Mouse (Mus musculus) embryo, embryonic 10.5 days (tissue): ENCODE measurements around the gene Gpr82.

Source experiments
- DNase-seq: peaks from one replicate; pipeline ENCODE4 v3.0.0-alpha.2; 2015; ENCODE audit warnings: low spot score

The Gpr82 gene

DNA sequence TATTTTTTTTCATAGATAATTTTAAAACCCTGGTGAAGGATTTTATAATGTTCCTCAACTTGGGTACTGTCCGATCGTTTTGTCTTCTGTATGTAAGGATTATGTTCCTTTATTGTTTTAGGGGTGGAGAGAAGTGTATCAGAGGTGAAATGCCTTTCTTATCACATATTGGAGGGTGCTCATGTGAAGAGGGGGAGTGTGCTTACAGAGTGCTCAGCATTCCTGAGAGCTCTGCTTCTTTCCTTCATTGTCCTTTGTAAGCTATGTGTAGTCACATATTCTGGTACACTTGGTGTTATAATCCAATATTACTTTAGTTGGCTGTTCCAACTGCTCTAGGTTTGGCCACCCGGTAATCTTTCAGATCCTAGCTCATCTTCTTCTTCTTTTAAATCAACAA, 39.5 kb downstream of the Gpr82 start:
- DNase-seq, result no peak

DNA sequence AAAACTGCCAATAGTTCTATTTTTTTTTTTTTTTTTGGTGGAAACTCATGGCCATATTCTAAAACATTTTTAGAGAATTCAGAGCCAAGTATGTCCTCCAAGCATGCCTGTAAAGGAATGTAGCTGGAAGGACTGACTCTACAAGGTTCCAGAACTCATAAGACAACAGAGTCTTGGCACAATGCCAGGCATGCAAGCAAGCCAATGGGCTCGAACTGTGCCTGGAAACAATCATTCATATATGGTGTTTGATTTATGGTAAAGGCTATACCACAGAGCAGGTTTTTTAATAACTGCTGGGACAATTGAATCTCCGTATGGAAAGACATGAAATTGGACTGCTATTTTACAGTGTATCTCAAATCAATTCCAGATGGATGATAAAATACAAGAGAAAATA, 43.9 kb downstream of the Gpr82 start:
- no peak for DNase-seq

DNA sequence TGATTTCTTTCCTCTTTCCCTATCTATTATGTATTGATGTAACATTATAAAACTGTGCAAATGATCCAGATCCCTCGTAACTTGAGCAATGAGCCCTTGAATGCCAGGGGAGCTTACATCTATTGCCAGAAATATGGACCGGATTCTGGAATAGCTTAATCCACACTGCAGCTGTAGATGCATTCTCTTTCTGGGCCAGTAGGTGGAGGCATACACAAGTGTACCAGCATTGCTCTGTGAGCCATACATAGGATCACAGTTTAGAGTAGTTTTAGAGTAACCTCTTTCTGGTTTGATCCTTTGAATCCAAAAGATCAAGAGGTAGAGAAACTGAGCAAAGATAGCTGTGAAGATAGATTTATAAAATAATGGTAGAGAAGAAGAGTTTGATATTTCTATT, 49.0 kb downstream of the Gpr82 start:
- peak; percentile 68 for DNase-seq
